Mouse (Mus musculus) lung, postnatal 0 days (tissue): ENCODE measurements around the gene Ube2s. TPM values are rescaled to one million over a fixed set of nuclear protein-coding genes. Genes with fewer than 3 reads are reported as not detected.

ENCODE experiments used
- ATAC-seq: fragments of 200-750 bp; cut with Nextera tagmentation; 2 replicates; pipeline ENCODE4 v1.8.0; 2017; ENCODE audit warnings: moderate library complexity
- DNase-seq: peaks from one replicate; pipeline ENCODE4 v3.0.0-alpha.2; 2016; ENCODE audit warnings: low spot score
- H3K27ac ChIP-seq: fragments of 300-500 bp; sonication (generic); 2 replicates; pipeline ENCODE4 v1.5.1; 2014; ENCODE audit warnings: antibody characterized with exemption, mild to moderate bottlenecking, low read length, mixed read lengths
- H3K27me3 ChIP-seq: fragments of 300-500 bp; sonication (generic); replicated peaks from 2 replicates; pipeline ENCODE4 v1.6.1; 2014; ENCODE audit warnings: low read length, mixed read lengths; ENCODE audit not compliant: insufficient read depth
- H3K36me3 ChIP-seq: fragments of 300-500 bp; sonication (generic); 2 replicates; pipeline ENCODE4 v1.6.1; 2014; ENCODE audit warnings: low read length, mixed read lengths; ENCODE audit not compliant: insufficient read depth
- H3K4me1 ChIP-seq: fragments of 300-500 bp; sonication (generic); 2 replicates; pipeline ENCODE4 v1.6.1; 2014; ENCODE audit warnings: antibody characterized with exemption, low read depth, low read length, mixed read lengths; ENCODE audit not compliant: insufficient read depth
- H3K4me2 ChIP-seq: fragments of 300-500 bp; sonication (generic); replicated peaks from 2 replicates; pipeline ENCODE4 v1.6.1; 2014; ENCODE audit warnings: low read depth, mild to moderate bottlenecking, low read length, moderate library complexity, mixed read lengths
- H3K4me3 ChIP-seq: fragments of 300-500 bp; sonication (generic); 2 replicates; pipeline ENCODE4 v1.5.1; 2014; ENCODE audit warnings: low read depth, low read length
- H3K9ac ChIP-seq: fragments of 300-500 bp; sonication (generic); replicated peaks from 2 replicates; pipeline ENCODE4 v1.6.1; 2014; ENCODE audit warnings: low read depth, mild to moderate bottlenecking
- H3K9me3 ChIP-seq: fragments of 300-500 bp; sonication (generic); 2 replicates; pipeline ENCODE4 v1.6.1; 2016; ENCODE audit warnings: low read length, mixed read lengths
- CTCF ChIP-seq: IDR thresholded peaks from 2 replicates; pipeline ENCODE4 v1.5.1; 2016; ENCODE audit warnings: antibody characterized with exemption, mild to moderate bottlenecking
- EP300 ChIP-seq: IDR thresholded peaks from 2 replicates; pipeline ENCODE4 v1.6.1; 2016; ENCODE audit warnings: antibody characterized with exemption, mild to moderate bottlenecking, control low read depth
- WGBS: fragments of 180-500 bp; shearing (Covaris S2); extraction: QIAGEN DNeasy Blood & Tissue Kit; methylation state at CpG from one replicate; pipeline ENCODE4 v1.1.7; 2014; 5-methylcytosine and 5-hydroxymethylcytosine counted together
- polyA plus RNA-seq: library from polyadenylated mRNA; unstranded; fragments of >200 nt; fragmentation: Nextera tagmentation; extraction: Ambion mirVana; gene quantifications from 2 replicates; pipeline ENCODE4 v1.2.1, GENCODE M21; 2015

Ube2s gene
- polyA plus RNA-seq, 1 experiment from 2014 or later: 162 TPM

GRCm38 (mm10) chr7:4783667-4784268 lies 28.6 kb downstream of the Ube2s start:
- H3K9me3 ChIP-seq: no peaks in the 10 kb centered on the region
- no peak for ATAC-seq
- no peak overlapping the region for H3K27ac ChIP-seq
- H3K27me3 ChIP-seq: no peaks in the 10 kb centered on the region
- H3K9ac ChIP-seq: no peak overlapping the region
- no peak overlapping the region for H3K4me3 ChIP-seq
- H3K36me3 ChIP-seq: no peaks in the 10 kb centered on the region
- no peak overlapping the region for H3K4me2 ChIP-seq
- TF ChIP-seq CTCF: no peak
- no peak for TF ChIP-seq EP300
- 76% methylated on average over 14 of the region's 14 CpGs for WGBS
- no peak for DNase-seq
- 0 out of 2 replicates have a peak, but pooled peaks cover 7% of the 10 kb centered on the region for H3K4me1 ChIP-seq

- H3K9ac ChIP-seq: no peak within 1 kb of the TSS
- H3K36me3 ChIP-seq: no peaks in the 10 kb centered on the region
- TF ChIP-seq EP300 (no peak), CTCF (no peak)
- no peaks in the 10 kb centered on the region for H3K9me3 ChIP-seq
- no peak within 1 kb of the TSS for H3K4me3 ChIP-seq
- no peak within 1 kb of the TSS for H3K4me2 ChIP-seq
- 74% methylated on average over 2 of the region's 2 CpGs for WGBS
- no peak within 1 kb of the TSS for H3K27ac ChIP-seq
- DNase-seq: no peak
- ATAC-seq: no peak
- H3K4me1 ChIP-seq: 0 out of 2 replicates have a peak, but pooled peaks cover 4% of the 10 kb centered on the region
- H3K27me3 ChIP-seq: no peaks in the 10 kb centered on the region
Observed at GRCm38 (mm10) chr7:4782759-4783158, 29.6 kb downstream of the Ube2s start, which contains the start of the genes Il11 and Tmem190. Gene Il11, minus strand, starts transcription at chr7:4782859. Gene Tmem190, plus strand, starts transcription at chr7:4782937.

- Histone ChIP-seq H3K27me3 (peaks cover 3% of the 10 kb centered on the region), H3K9me3 (no peaks in the 10 kb centered on the region), H3K36me3 (no peaks in the 10 kb centered on the region), H3K4me1 (0 out of 2 replicates have a peak, but pooled peaks cover 4% of the 10 kb centered on the region), H3K27ac (no peak overlapping the region), H3K4me3 (no peak overlapping the region), H3K4me2 (no peak overlapping the region), H3K9ac (no peak overlapping the region)
- ATAC-seq: no peak
- WGBS: 30% methylated on average over 3 of the region's 3 CpGs
- TF ChIP-seq CTCF (no peak), EP300 (no peak)
- no peak for DNase-seq
Observed at GRCm38 (mm10) chr7:4782130-4782529, 30.3 kb downstream of the Ube2s start.

- DNase-seq: no peak
- Histone ChIP-seq H3K4me3 (no peak overlapping the region), H3K4me2 (no peak overlapping the region), H3K9me3 (no peaks in the 10 kb centered on the region), H3K4me1 (0 out of 2 replicates have a peak, but pooled peaks cover 4% of the 10 kb centered on the region), H3K36me3 (no peaks in the 10 kb centered on the region), H3K27ac (no peak overlapping the region), H3K27me3 (peaks cover 13% of the 10 kb centered on the region), H3K9ac (no peak overlapping the region)
- ATAC-seq: no peak
- no peak for TF ChIP-seq CTCF
- no peak for TF ChIP-seq EP300
- 25% methylated on average over 5 of the region's 5 CpGs for WGBS
Observed at GRCm38 (mm10) chr7:4779921-4780320, 32.5 kb downstream of the Ube2s start.

- Histone ChIP-seq H3K27ac (no peak overlapping the region), H3K27me3 (peaks cover 13% of the 10 kb centered on the region), H3K9me3 (no peaks in the 10 kb centered on the region), H3K4me1 (0 out of 2 replicates have a peak, but pooled peaks cover 4% of the 10 kb centered on the region), H3K9ac (no peak overlapping the region), H3K4me3 (no peak overlapping the region), H3K36me3 (no peaks in the 10 kb centered on the region), H3K4me2 (no peak overlapping the region)
- TF ChIP-seq EP300 (no peak), CTCF (no peak)
- ATAC-seq: no peak
- DNase-seq: no peak
- WGBS: 11% methylated on average over 17 of the region's 20 CpGs
Observed at GRCm38 (mm10) chr7:4777851-4778637, 34.3 kb downstream of the Ube2s start.
